Mouse (Mus musculus) WW6 (cell line): ENCODE data around the gene Epb41.

Experiments
- DNase-seq: peaks from one replicate; pipeline ENCODE4 v3.0.0-alpha.2; 2013; ENCODE audit warnings: low read depth, low spot score

Epb41 gene

DNA sequence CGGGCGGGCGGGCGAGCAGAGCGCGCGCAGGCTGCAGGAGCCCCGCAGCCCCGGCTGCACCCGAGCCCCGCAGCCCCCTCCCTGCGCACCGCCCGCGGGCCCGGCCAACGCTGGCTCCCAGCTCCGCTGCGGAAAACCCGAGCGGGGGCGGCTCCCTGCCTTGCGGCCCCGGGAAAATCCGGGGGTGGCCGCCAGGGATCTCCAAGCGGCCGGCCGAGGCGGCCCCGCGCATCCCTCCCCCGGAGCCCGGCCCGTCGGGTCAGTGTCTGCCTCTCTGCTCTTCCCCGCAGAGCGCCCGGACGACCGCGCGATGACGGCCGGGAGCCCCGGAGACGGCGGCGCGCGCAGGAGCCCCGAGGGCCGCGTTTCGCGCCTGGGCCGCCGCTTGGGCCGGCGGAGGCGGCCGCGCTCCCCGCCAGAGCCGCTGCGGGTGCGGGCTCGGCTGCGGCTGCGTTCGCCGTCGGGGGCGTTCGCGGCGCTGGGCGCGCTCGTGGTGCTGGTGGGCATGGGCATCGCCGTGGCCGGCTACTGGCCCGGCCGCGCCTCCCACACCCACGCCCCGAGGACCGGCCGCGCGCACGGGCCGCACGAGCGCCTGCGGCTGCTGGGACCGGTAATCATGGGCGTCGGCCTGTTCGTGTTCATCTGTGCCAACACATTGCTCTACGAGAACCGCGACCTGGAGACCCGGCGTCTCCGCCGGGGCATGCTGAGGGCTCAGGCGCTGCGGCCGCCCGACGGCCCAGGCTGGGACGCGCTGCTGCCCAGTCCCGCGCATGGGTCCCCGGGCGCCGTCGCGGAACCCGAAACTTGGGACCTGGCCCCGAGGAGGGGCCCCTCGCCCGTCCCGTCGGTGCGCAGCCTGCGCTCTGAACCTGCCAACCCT is 153.4 kb downstream of the Epb41 start, which contains the start of gene Tmem200b:
Gene Tmem200b, plus strand, starts transcription at position 311 of the 886 bp plus-strand sequence.
- no peak for DNase-seq

- DNase-seq, result no peak
Observed at GRCm38 (mm10) chr4:131920595-131921351, 154.3 kb downstream of the Epb41 start.

GRCm38 (mm10) chr4:131920141-131920594 is 155.0 kb downstream of the Epb41 start:
- DNase-seq, result no peak

GRCm38 (mm10) chr4:131919506-131920140 is 155.5 kb downstream of the Epb41 start:
- DNase-seq, result no peak

GRCm38 (mm10) chr4:131918711-131919500 is 156.2 kb downstream of the Epb41 start:
- no peak for DNase-seq

DNA sequence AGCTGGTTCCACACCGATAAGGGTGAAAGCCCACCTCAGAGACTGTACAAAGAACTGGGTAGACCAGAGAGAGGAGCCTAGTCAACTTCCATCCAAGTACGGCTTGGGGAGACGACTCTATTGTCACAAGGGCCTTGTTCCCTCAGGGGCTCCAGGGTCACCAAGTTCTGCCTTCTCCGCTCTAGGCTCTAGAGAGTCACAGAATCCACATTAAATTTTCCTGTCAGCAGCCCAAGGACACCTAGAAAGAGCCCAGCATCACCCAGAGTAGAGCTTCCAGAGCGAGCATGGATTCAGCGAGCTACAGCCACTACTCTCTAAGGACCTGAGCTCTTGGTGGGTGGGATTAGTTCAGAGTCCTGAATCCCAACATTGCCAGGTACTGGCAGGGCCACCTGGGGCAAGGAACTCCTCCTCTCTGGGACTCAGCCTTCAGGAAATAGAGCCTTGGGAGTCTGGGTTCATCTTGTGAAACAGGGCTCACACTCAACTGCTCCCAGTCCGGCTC is 157.0 kb downstream of the Epb41 start:
- DNase-seq, result no peak

DNA sequence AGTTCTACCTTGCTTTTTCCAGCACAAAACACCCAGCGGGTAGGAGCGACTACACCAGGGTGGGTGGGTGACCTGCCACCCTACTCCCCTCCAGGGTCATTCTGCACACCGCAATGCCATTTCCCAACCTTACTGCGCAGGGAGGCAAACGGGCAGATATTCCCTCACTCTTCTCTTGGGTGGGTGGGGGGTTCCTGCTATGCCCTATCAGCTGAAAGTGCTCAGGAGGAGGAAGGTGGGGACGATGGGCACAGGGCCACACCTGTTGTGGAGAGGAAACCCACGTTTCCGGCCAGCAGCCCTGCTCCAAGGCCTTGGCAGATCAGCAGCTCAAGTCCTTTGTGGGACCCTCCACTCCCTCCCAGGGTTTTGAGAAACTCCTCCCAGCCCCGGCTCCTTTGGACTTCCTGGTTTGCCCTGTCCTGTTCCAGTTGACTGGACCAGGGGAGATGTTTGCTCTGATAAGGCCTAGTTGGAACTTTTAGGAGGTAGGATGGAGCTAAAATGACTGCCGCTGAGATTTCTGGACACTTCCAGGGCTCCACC is 158.0 kb downstream of the Epb41 start:
- no peak for DNase-seq

DNA sequence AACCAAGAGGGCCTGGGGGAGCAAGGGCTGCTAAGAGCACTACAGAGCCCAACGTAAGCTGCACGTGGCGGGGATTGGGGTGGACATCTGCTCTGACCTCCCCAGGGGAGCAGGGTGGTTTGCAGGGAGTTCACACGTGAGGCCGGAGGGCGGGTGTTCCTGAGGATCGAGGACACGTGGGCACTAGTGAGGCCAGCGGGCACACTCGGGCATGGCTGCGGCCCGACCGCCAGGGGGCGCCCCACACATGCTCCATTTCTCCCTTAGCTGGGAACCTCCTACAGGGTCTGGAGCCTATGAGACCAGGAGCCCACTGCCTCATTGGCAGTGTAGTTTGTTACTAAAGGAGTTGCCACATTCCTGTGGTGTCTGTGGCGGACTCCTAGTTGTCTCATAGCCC is 158.7 kb downstream of the Epb41 start:
- DNase-seq, result no peak

DNA sequence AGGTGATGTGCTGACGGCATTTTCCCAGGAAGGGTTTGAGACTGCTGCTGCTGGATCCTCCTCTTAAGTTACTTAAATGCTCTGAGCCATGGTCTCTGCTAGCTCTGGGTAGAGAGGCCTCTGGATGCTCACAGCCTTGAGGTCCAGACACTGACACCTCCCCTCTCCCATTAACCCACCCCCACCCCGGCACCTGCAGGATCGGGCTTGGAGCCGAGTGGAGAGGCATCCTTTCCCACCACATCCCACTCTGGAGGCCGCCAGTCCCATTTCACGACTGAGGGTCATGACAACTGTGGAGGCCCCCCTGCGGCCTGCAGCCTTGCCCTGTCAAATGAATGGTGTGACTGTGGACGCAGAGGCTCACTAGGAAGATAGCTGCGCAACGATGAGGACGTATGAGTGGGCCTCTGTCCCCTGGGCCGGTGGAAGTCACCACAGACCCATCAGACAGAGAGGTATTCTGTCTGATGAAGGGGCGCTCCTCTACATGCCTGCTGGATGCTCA is 159.2 kb downstream of the Epb41 start:
- DNase-seq, result no peak

DNA sequence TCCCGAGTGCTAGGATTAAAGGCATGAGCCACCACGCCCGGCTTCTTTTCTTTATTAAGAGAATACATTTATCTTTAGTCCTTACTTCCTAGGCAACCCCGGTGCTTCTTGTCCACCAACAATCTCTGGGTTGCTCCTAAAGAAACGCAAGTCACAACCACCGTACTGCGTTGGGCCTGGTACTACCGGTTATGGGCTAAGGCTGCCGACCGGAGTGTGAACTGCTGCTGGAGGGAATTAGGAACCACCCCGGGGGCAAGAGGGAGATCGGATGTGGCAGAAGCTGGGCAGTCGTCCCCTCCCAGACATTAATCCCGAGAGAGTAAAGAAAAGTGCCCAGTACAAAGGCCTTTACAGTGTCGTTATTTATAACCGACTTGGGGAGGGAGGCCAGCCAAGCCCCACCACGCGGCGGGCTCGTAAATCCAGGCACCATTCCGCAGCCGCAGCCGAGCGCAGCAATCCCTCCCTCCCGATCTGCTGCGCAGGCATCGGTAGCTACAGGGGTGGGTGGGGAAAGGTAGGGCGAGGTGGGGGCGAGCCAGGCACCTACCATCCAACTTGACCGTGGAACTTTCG is 160.1 kb downstream of the Epb41 start:
- no peak for DNase-seq

DNA sequence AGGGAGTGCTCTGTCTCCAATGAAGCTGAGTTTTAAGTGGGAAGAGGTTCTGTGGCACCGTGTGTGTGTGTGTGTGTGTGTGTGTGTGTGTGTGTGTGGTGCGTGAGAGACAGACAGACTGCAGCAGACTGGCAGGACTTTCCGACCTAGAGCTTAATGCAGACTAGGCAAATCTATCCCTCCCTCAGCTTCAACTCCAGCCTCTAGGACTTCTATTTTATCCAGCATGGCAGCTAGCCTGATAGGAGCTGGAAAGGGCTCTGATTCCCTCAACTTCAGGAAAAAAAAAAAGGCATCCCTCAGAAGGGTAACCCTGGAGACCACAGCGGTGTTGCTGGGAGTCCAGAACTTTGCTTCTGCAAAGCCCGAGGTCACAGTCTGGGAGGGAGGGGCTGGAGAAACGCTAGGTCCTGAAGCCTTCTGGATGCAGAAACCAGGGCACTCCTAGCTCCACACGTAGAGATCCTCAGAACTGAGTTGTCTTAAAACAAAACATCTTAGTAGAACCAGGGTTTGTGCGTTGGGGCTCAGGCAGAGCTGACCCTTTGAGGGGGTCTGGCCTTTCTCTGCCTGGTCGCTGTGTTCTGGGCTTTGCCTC is 161.0 kb downstream of the Epb41 start:
- DNase-seq, result no peak

- no peak for DNase-seq
Observed at GRCm38 (mm10) chr4:131913526-131913925, 161.6 kb downstream of the Epb41 start.

- no peak for DNase-seq
Observed at GRCm38 (mm10) chr4:131911521-131911920, 163.6 kb downstream of the Epb41 start.

DNA sequence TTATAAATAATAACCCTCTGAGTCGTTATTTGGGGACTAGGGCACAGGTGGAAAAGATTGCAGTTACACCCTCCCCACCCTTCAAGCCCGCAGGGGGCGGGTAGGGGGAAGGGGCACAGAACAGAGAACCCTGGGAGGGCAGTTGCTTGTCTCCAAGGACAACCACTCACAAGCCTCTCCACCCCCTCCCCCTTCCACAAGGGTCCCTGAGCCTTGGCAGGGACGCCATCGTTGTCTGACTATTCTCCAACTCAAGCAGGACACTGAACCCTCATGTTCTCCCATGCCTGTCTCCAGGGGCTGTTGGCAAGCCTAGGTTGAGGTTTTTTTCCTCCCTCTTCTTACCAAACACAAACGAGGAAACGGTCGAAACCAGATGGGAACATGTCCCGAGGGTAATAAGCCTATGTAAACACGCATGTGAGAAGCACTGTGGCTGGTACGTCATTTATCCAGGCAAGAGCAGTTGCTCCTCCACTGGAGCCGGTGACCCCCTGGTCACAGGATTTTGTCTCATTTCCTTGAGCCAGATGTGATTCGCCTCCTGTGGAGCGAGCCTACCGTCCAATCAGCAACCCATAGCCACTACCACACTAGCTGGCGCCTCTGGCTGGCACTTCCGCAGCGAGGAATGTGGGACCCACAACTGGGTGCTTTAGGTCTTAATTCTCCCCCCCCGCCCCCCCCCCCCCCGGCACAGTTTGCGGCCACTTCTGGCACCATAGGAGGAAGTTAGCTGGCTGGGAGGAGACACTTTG is 164.7 kb downstream of the Epb41 start:
- no peak for DNase-seq

- no peak for DNase-seq
Observed at GRCm38 (mm10) chr4:131907912-131908311, 167.2 kb downstream of the Epb41 start.

- DNase-seq, result no peak
Observed at GRCm38 (mm10) chr4:131906423-131906822, 168.7 kb downstream of the Epb41 start.

DNA sequence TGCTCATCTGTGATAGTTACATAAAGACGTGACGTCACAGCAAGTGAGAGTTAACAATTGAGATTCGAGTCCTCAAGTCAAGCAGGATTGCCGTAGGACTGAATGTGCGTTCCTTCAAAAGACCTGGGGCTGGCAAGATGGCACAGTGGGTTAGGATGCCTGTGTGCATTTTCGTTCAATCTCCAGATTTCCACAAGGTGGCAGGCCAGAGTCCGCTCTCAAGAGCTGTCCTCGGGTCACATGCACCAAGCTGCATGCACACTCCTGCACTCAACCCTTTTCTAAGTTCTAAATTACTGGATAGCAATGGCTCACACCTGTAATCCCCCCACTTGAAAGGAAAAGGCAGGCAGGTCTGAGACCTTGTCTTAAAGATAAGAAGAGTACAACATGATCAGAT is 170.6 kb downstream of the Epb41 start:
- no peak for DNase-seq

DNA sequence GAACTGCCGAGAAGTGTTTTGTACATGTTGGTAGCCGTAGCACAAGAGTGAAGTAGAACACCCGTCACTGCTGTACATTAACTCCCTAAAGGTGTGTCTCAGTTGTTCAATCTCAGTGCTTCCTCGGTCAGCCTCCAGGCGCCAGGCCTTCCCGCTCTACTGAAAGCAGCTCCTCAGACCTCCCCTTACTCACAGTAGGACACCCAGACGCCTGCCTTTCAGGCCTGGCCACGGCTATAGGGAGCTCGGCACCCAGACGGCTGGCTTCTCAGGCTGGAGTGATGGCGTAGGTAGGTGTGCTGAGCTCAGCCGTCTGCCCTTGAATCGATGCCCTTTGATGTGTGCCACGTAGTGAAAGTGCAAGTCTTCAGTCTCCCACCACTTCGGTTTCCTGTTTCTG is 174.0 kb downstream of the Epb41 start:
- DNase-seq, result no peak

GRCm38 (mm10) chr4:131899180-131899554 is 176.0 kb downstream of the Epb41 start:
- no peak for DNase-seq
